Mouse (Mus musculus) left cerebral cortex, postnatal 10 days (tissue): ENCODE measurements around the gene Sun1. TPM values are rescaled to one million over a fixed set of nuclear protein-coding genes. Genes with fewer than 3 reads are reported as not detected.

Experiments
- DNase-seq, 2 experiments: peaks; one replicate each; pipeline ENCODE4 v3.0.0; 2021 to 2022; ENCODE audit warnings: low spot score in 2 of 2, mixed read lengths in 1 of 2; ENCODE audit errors: extremely low spot score in 1 of 2
- intact Hi-C: fragments of 180-260 bp; cut with DNase I; formaldehyde crosslinking; loops from one replicate; pipeline ENCODE4 v1.15.1; 2025
- total RNA-seq, 2 experiments: library from RNA; stranded (reverse); gene quantifications; 2 replicates each; pipeline ENCODE4 v1.2.3; 2021

Gene Sun1
- total RNA-seq, 2 experiments from 2014 or later: 81.3 to 82.9 TPM

GRCm38 (mm10) chr5:139270806-139271521 is 70.5 kb downstream of the Sun1 start:
- no peak for DNase-seq
- intact Hi-C loops: no loop called here

- no peak for DNase-seq
- intact Hi-C loops: no loop called here
Observed at GRCm38 (mm10) chr5:139271994-139272554, 71.6 kb downstream of the Sun1 start.

GRCm38 (mm10) chr5:139277287-139277686 is 76.8 kb downstream of the Sun1 start:
- intact Hi-C loops: no loop called here

GRCm38 (mm10) chr5:139281373-139282112 is 81.1 kb downstream of the Sun1 start:
- DNase-seq: no peak
- intact Hi-C loops: loop anchor here (2.0 kb wide), 1 partner anchor 43 kb away; the partner anchor contains the start of gene Adap1

More at GRCm38 (mm10) chr5:139277287-139277686, 76.8 kb downstream of the Sun1 start:
- DNase-seq: peak in 1 of 2 experiments; percentile 68

GRCm38 (mm10) chr5:139282191-139282590 is 81.8 kb downstream of the Sun1 start:
- peak; percentile 75 to 89 for DNase-seq

GRCm38 (mm10) chr5:139283460-139284180 is 83.2 kb downstream of the Sun1 start:
- intact Hi-C loops: loop anchor here (2.0 kb wide), 1 partner anchor 41 kb away; the partner anchor contains the start of gene Adap1
- no peak for DNase-seq

More at GRCm38 (mm10) chr5:139282191-139282590, 81.8 kb downstream of the Sun1 start:
- intact Hi-C loops: loop anchor here (2.0 kb wide), 1 partner anchor 43 kb away; the partner anchor contains the start of gene Adap1

GRCm38 (mm10) chr5:139285383-139286067 is 85.1 kb downstream of the Sun1 start:
- DNase-seq: no peak
- intact Hi-C loops: no loop called here

GRCm38 (mm10) chr5:139286142-139286941 is 85.9 kb downstream of the Sun1 start:
- intact Hi-C loops: no loop called here
- no peak for DNase-seq

GRCm38 (mm10) chr5:139287099-139287498 is 86.7 kb downstream of the Sun1 start:
- intact Hi-C loops: no loop called here
- no peak for DNase-seq

- DNase-seq: no peak
- intact Hi-C loops: no loop called here
Observed at GRCm38 (mm10) chr5:139287787-139288186, 87.3 kb downstream of the Sun1 start.

- intact Hi-C loops: no loop called here
- no peak for DNase-seq
Observed at GRCm38 (mm10) chr5:139288591-139288990, 88.2 kb downstream of the Sun1 start.

- intact Hi-C loops: no loop called here
- DNase-seq: no peak
Observed at GRCm38 (mm10) chr5:139290467-139291259, 90.2 kb downstream of the Sun1 start.

- intact Hi-C loops: no loop called here
- DNase-seq: no peak
Observed at GRCm38 (mm10) chr5:139291811-139292560, 91.5 kb downstream of the Sun1 start.

- DNase-seq: no peak
- intact Hi-C loops: no loop called here
Observed at GRCm38 (mm10) chr5:139294089-139294488, 93.7 kb downstream of the Sun1 start.

- no peak for DNase-seq
- intact Hi-C loops: no loop called here
Observed at GRCm38 (mm10) chr5:139297092-139297491, 96.7 kb downstream of the Sun1 start.

GRCm38 (mm10) chr5:139297745-139298144 is 97.3 kb downstream of the Sun1 start:
- intact Hi-C loops: no loop called here
- no peak for DNase-seq
